Mouse (Mus musculus) bone marrow macrophage, adult 2 months (primary cell): Measurements from ENCODE around the gene Cacul1. TPM values are rescaled to one million over a fixed set of nuclear protein-coding genes. Genes with fewer than 3 reads are reported as not detected.

Experiments used
- H3K27ac ChIP-seq: 2 replicates; pipeline ENCODE4 v1.5.1; 2012; ENCODE audit warnings: low read depth, low read length; ENCODE audit not compliant: insufficient read depth
- H3K4me1 ChIP-seq: 2 replicates; pipeline ENCODE4 v1.6.1; 2012; ENCODE audit warnings: low read length; ENCODE audit not compliant: control insufficient read depth, insufficient read depth
- H3K4me3 ChIP-seq: 2 replicates; pipeline ENCODE4 v1.5.1; 2012; ENCODE audit warnings: mild to moderate bottlenecking, low read length, moderate library complexity; ENCODE audit not compliant: insufficient read depth
- CTCF ChIP-seq: IDR thresholded peaks from 2 replicates; pipeline ENCODE4 v1.5.1; 2012; ENCODE audit warnings: low read depth, mild to moderate bottlenecking, low read length, moderate library complexity
- POLR2A ChIP-seq: IDR thresholded peaks from 2 replicates; pipeline ENCODE4 v1.6.1; 2012; ENCODE audit warnings: mild to moderate bottlenecking, low read depth, low read length, borderline replicate concordance
- polyA plus RNA-seq: library from polyadenylated mRNA; stranded (reverse); fragments of >200 nt; gene quantifications from 2 replicates; pipeline ENCODE4 v1.2.4, GENCODE M21; 2012; ENCODE audit not compliant: missing spikeins, insufficient read depth, insufficient read length

Cacul1 gene
- polyA plus RNA-seq, 1 experiment, result 60.7 TPM

- Histone ChIP-seq H3K4me1 (no peaks in the 10 kb centered on the region), H3K4me3 (no peak overlapping the region), H3K27ac (no peak overlapping the region)
- TF ChIP-seq POLR2A (no peak), CTCF (no peak)
Measured at GRCm38 (mm10) chr19:60500209-60500608, 80.6 kb downstream of the Cacul1 start.

- H3K27ac ChIP-seq, result no peak overlapping the region
- H3K4me1 ChIP-seq, result no peaks in the 10 kb centered on the region
- no peak overlapping the region for H3K4me3 ChIP-seq
- TF ChIP-seq CTCF, result no peak
- TF ChIP-seq POLR2A, result no peak
Measured at GRCm38 (mm10) chr19:60497171-60497570, 83.7 kb downstream of the Cacul1 start.

GRCm38 (mm10) chr19:60495772-60496171, 85.1 kb downstream of the Cacul1 start:
- H3K4me3 ChIP-seq, result no peak overlapping the region
- TF ChIP-seq CTCF (no peak), POLR2A (no peak)
- no peak overlapping the region for H3K27ac ChIP-seq
- H3K4me1 ChIP-seq, result no peaks in the 10 kb centered on the region

GRCm38 (mm10) chr19:60489566-60489965, 91.3 kb downstream of the Cacul1 start:
- Histone ChIP-seq H3K27ac (no peak overlapping the region), H3K4me3 (no peak overlapping the region), H3K4me1 (no peaks in the 10 kb centered on the region)
- TF ChIP-seq POLR2A (no peak), CTCF (no peak)

- no peak for TF ChIP-seq CTCF
- no peak for TF ChIP-seq POLR2A
- no peaks in the 10 kb centered on the region for H3K4me1 ChIP-seq
- no peak overlapping the region for H3K27ac ChIP-seq
- H3K4me3 ChIP-seq, result no peak overlapping the region
Measured at GRCm38 (mm10) chr19:60485261-60485660, 95.6 kb downstream of the Cacul1 start.

- H3K4me3 ChIP-seq, result no peak overlapping the region
- TF ChIP-seq POLR2A (no peak), CTCF (no peak)
- no peak overlapping the region for H3K27ac ChIP-seq
- H3K4me1 ChIP-seq, result no peaks in the 10 kb centered on the region
Measured at GRCm38 (mm10) chr19:60478859-60479258, 102.0 kb downstream of the Cacul1 start.

GRCm38 (mm10) chr19:60477788-60478187, 103.0 kb downstream of the Cacul1 start:
- TF ChIP-seq POLR2A (no peak), CTCF (no peak)
- H3K27ac ChIP-seq, result no peak overlapping the region
- no peak overlapping the region for H3K4me3 ChIP-seq
- no peaks in the 10 kb centered on the region for H3K4me1 ChIP-seq

Other genes starting within 250 kb of the Cacul1 start
- not detected in 2 replicates for gene Prlhr, start 112.7 kb downstream of the Cacul1 start, polyA plus RNA-seq
- gene Nanos1, start 175.0 kb upstream of the Cacul1 start, polyA plus RNA-seq, result 1.4 and 1.7 TPM in 2 replicates
- 177 and 182 TPM in 2 replicates for gene Eif3a, start 209.6 kb upstream of the Cacul1 start, polyA plus RNA-seq
- gene Fam45a, start 230.6 kb upstream of the Cacul1 start, polyA plus RNA-seq, result 51.1 and 56.4 TPM in 2 replicates